ENCODE assay signal across 24 mouse cellular contexts in the genomic region with DNA sequence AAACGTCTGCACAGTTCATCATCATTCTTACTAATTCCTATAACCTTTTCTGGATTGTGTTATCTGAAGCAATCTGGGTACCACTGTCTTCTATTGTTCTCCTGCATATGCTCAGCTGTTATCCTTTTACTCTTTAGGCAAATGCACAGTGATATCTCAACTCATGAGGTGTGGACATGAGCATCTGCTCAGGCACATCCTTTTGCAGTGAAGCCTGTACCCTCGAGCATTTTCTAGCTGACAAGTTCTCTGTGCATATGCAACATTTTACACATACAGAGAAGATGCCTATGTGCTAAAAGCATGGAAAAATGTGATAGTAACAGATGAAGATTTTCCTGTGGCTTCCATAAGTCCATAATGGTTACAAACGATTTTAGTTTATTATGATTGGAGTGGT.
A peak's percentile ranks its signal among the peaks of the same experiment; 100 is the strongest.
DNase-seq lines count a peak whose midpoint lies in the region; ATAC-seq lines count a peak whose summit lies in the region.
"Had no signal": no experiment of that assay in that cellular context is flagged by ENCODE, and none has a peak within 500 bp of the region (broad histone marks: within the 10 kb centered on the region; RNA-seq: fewer than 3 reads in every experiment).

No protein-coding gene starts in this region.

- H3K4me3 ChIP-seq in forebrain, embryonic 14.5 days (ENCODE audit: low read depth, low read length): no peak overlapping the region
- no peak overlapping the region for H3K4me3 ChIP-seq in forebrain, embryonic 10.5 days
- H3K4me3 ChIP-seq: embryonic facial prominence, embryonic 15.5 days; erythroblast, embryonic 14.5 days; gastrocnemius, adult 2 months; heart, embryonic 13.5 days; hindbrain, embryonic 12.5 days had no signal

- intact Hi-C loops in heart, postnatal 36 days (cut with DNase I): no loop called here

- 74% methylated on average over 3 of the region's 3 CpGs for WGBS in forebrain, embryonic 14.5 days
- 83% methylated on average over 3 of the region's 3 CpGs for WGBS in forebrain, embryonic 10.5 days

- no peaks in the 10 kb centered on the region for H3K36me3 ChIP-seq in forebrain, embryonic 14.5 days (ENCODE audit: control insufficient read depth, insufficient read depth, low read length)
- no peaks in the 10 kb centered on the region for H3K36me3 ChIP-seq in forebrain, embryonic 10.5 days (replicated peaks)
- H3K36me3 ChIP-seq: embryonic facial prominence, embryonic 15.5 days; G1E; heart, embryonic 13.5 days; hindbrain, embryonic 12.5 days had no signal

- no peaks in the 10 kb centered on the region for H3K4me1 ChIP-seq in forebrain, embryonic 14.5 days (ENCODE audit: control insufficient read depth, insufficient read depth, low read length)
- no peaks in the 10 kb centered on the region for H3K4me1 ChIP-seq in forebrain, embryonic 10.5 days
- H3K4me1 ChIP-seq: embryonic facial prominence, embryonic 15.5 days; heart, embryonic 13.5 days; hindbrain, embryonic 12.5 days had no signal

- no peak overlapping the region for H3K4me2 ChIP-seq in forebrain, embryonic 14.5 days (ENCODE audit: low read length)
- H3K4me2 ChIP-seq: embryonic facial prominence, embryonic 15.5 days; heart, embryonic 13.5 days; hindbrain, embryonic 12.5 days had no signal

- H3K9ac ChIP-seq in forebrain, embryonic 14.5 days (ENCODE audit: low read length): no peak overlapping the region
- H3K9ac ChIP-seq: embryonic facial prominence, embryonic 15.5 days; heart, embryonic 13.5 days; hindbrain, embryonic 12.5 days had no signal

- peak; percentile 30 for DNase-seq in forebrain, embryonic 14.5 days (ENCODE audit: low spot score)
- no peak for DNase-seq in forebrain, embryonic 10.5 days (ENCODE audit: extremely low spot score, low spot score)
- DNase-seq in layer of hippocampus, adult 9-11 months: peak; percentile 7
- DNase-seq in layer of hippocampus, adult 11-12 months (ENCODE audit: low spot score): no peak
- DNase-seq in brain, adult 2 months (ENCODE audit: low read depth, low spot score): peak; percentile 76
- DNase-seq in left cerebral cortex, adult 9 months (ENCODE audit: low spot score in 2 of 2): peak; percentile 47 to 51
- no peak for DNase-seq in embryo, embryonic 10.5 days (ENCODE audit: low spot score)
- no peak for DNase-seq in heart, postnatal 36 days
- DNase-seq: adrenal gland, adult 8-10 months; B cell, adult 2 months; cerebellum, adult 2 months; cerebellum, postnatal 10 days; embryo, embryonic 11 days; gastrocnemius, adult 2 months; gastrocnemius, postnatal 25 days; heart, postnatal 4 days had no signal

- no peak overlapping the region for H3K27ac ChIP-seq in forebrain, embryonic 14.5 days (ENCODE audit: low read depth, low read length)
- no peak overlapping the region for H3K27ac ChIP-seq in forebrain, embryonic 10.5 days
- H3K27ac ChIP-seq: embryonic facial prominence, embryonic 15.5 days; gastrocnemius, adult 2 months; heart, embryonic 13.5 days; hindbrain, embryonic 12.5 days had no signal

- ATAC-seq in forebrain, embryonic 14.5 days: no peak
- ATAC-seq: CD4-positive, CD25-positive, alpha-beta regulatory T cell, adult 4 months; hindbrain, embryonic 16.5 days; inflammation-experienced regulatory T-cells, adult 6 months had no signal

- H3K27me3 ChIP-seq in forebrain, embryonic 14.5 days (replicated peaks; ENCODE audit: control insufficient read depth, insufficient read depth, low read length): no peaks in the 10 kb centered on the region
- no peaks in the 10 kb centered on the region for H3K27me3 ChIP-seq in forebrain, embryonic 10.5 days (ENCODE audit: poor library complexity, severe bottlenecking)
- H3K27me3 ChIP-seq: embryonic facial prominence, embryonic 15.5 days; heart, embryonic 13.5 days; hindbrain, embryonic 12.5 days had no signal

- H3K9me3 ChIP-seq in forebrain, embryonic 14.5 days (replicated peaks; ENCODE audit: control insufficient read depth, low read length): no peaks in the 10 kb centered on the region
- peaks cover 4% of the 10 kb centered on the region; the same call in 1 of the 2 replicates for H3K9me3 ChIP-seq in forebrain, embryonic 10.5 days
- H3K9me3 ChIP-seq: embryonic facial prominence, embryonic 15.5 days; G1E; hindbrain, embryonic 12.5 days had no signal

Comparison
In these comparisons a context has a peak if more than half of its experiments do, and no peak if none do; other contexts are left out.
1. DNase-seq: peak in forebrain, embryonic 14.5 days (single experiment), layer of hippocampus, adult 9-11 months (single experiment), brain, adult 2 months (single experiment) and left cerebral cortex, adult 9 months (2 of 2); none in forebrain, embryonic 10.5 days (single experiment), layer of hippocampus, adult 11-12 months (single experiment), embryo, embryonic 10.5 days (single experiment) and heart, postnatal 36 days (0 of 2).